Mouse (Mus musculus) megakaryocyte, adult 5-6 weeks (primary cell): ENCODE results near the gene Mpg. TPM values are rescaled to one million over a fixed set of nuclear protein-coding genes. Genes with fewer than 3 reads are reported as not detected.
A peak's percentile ranks its signal among the peaks of the same experiment; 100 is the strongest.

Experiments
- ATAC-seq: 2 replicates; pipeline ENCODE4 v1.8.0; 2016; ENCODE audit warnings: mild to moderate bottlenecking, inconsistent platforms; ENCODE audit not compliant: poor library complexity, severe bottlenecking
- total RNA-seq, 2 experiments: library from RNA; stranded (forward) in 1 of 2; stranded (reverse) in 1 of 2; fragments of 153-499, 151-499 nt in 1 of 2; fragments of 221-1000, 200-1000 nt in 1 of 2; gene quantifications; 2 replicates each; pipeline versions ENCODE4 v1.2.3 to v1.2.4; 2015 to 2017

Mpg gene
- total RNA-seq, 2 experiments from 2014 or later = 6.8 to 9.8 TPM

DNA sequence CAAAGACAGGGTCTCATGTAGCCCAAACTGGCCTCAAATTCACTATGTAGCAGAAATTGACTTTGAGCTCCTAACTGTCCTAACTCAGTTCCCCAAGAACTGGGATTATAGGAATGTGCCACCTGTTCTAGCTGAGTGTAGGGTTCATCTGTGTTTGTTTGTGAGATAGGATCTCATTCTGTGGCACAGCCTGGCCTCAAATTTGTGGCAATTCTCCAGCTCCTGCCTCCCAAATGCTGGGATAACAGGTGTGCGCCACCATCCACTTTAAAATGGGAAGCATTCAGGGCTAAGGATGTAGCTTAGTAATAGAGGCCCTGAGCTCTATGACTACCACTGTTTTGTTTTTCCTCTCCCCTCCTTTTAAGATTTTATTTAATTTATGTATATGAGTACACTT, 26.8 kb downstream of the Mpg start:
- ATAC-seq = no peak

DNA sequence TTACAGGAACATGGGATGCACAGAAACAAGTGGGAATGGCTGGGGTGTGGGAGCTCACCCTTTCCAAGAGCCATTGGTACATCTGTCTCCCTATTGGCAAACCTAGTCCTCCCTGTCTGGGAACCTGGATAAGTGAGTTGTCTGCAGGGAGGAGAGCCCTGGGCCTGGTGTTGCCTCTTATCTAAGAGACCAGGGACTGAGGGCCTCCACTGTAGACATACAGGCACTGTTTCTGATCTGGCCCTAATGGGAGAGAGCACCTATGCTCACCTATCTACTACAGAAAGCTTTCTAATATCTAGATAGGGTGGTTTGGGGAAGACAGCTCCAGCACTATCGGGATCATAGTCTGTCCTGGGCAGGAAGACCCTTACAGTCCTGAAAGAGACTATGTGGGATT, 29.8 kb downstream of the Mpg start:
- peak; percentile 30; the same call in 1 of the 2 replicates for ATAC-seq

DNA sequence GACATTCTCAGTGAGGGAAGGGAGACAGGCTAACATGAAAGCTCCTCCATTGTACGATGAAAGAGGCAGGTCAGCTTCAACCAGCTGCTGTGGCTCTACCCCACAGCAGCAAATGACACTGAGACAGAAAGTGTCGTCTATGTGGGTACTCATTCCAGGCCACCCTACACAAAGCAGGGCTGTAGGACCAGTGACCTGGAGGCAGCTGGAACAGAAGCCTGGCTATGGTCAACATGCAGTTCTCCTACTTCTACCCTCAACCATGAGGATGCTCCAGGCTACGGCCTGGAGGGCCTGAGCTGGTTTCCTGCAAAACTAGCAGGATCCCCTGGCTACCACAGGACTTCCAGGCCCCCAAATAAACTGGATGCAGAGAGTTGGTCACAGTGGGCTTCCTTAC, 30.3 kb downstream of the Mpg start:
- ATAC-seq = no peak

DNA sequence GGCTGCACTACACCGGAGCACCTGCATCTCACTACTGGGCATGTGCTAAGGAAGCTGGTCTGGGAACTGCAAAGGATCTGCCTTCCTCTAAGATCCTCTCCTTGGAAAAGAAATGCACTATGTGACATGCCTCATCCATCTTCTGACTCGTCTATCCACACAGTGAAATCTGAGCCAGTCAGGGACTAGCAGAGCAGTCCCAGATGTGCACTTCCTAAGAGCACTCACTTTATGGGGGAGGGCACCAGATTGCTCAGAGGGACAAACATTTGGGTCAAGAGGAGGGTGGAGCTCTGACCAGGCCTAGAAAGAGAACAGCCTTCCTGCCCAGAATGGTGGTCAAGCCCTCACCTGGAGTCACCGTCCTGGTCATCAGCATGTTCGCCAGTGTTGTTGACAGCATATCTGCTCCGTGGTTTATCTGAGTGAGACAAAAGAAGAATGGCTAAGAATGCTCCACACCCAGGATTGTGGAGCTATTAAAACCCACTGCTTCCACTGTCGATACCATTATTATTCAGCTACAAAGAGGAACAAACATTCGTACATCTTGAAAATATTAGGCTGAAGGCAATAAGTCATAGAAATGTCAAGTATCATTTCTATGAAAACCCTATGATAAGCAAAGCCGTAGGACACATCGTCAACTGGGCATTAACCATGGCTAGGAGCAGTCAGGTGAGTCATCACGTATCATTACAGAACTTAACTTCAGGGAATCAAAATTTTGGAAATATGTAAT, 36.5 kb downstream of the Mpg start:
- no peak for ATAC-seq

DNA sequence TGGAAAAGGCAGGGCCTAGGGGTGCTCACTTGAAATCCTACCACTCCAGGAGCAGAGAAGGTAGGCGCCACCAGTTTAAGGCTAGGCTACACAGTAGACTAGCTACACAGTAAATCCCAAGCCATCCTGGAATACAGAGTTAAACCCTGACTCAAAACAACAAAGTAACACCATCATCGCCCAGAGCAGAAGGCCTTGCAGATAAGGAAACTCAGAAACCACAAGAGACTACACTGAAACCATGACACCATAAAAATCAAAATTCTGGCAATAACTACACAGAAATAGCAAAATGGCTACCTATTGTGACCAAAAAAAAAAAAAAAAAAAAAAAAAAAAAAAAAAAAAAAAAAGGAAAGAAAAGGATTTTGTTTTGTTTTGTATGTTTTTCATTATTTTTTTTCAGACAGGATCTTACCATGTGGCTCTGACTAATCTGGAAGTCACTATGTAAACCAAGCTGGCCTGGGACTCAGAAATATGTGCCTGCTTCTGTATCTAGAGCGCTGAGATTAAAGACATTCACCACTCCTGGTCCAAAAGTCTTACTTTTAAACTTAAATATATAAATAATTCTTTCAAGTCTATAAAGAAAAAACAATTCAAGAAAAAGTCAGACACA, 38.9 kb downstream of the Mpg start:
- ATAC-seq = no peak

DNA sequence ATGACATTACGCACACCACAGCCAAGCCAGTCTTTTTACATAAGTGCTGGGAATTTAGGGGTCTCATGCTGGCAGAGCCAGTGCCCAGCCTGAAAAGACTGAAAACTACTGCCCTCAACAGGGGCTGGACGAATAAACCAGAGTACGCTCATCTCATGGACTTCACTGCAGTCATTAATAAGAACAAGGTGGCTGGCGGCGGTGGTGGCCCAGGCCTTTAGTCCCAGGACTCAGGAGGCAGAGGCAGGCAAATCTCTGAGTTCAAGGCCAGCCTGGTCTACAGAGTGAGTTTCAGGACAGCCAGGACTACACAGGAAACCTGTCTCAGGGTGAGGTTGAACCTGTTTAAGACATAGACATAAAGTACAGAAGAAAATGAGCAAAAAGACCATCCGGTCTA, 39.9 kb downstream of the Mpg start:
- no peak for ATAC-seq

DNA sequence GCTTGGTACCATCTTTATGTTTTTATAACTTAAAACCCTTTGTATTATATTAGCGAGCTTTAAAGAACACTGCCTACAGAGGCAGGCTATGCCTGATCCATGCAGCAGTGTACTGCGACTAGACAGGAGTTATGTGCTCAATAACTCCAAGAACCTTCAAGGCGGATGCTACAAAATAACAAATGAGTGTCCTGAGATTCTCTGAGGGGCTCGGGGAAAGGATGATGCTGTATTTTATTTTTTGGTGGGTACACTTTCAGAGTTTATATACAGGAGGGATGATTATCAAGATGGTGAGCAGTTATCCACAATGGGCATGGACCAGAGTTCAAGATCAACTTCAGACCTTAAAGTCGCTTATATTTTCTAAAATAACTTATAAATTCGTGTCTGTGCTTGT, 40.5 kb downstream of the Mpg start:
- no peak for ATAC-seq

DNA sequence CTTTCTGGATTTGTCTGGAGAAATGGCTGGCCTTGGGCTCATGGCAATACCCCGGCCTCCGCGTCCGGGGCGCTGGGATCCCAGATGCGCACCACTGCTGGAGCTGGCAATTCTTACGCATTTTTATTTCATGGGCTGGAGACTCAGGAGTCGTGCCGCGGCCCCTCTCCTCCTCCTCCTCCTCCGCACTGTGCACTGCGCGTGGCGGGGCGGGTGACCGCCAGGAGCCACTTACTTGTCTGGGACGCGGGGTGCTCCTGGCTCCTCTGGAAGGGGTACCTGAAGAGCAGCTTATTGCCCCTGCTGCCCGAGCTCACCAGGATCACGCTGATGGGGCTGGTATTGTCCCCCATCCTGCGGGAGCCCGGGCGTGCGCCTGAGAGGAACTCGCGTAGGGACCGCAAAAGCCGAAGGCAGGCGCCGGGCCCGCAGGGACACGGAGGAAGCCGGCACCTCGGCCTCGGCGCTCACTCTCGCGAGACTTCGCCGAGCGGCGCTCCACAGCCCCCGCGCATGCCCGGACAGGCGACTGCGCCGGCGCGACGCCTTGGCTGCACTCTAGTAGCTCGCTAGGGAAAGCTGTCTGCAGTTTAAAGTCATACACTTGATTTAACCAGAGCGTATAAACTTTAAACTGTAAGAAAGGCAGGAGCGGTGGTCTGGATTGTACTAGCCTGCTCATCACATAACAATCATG, 41.0 kb downstream of the Mpg start, which contains the start of gene Nprl3:
Nprl3 (minus strand) TSS at position 520 of the 697 bp plus-strand sequence.
- peak; percentile 95 for ATAC-seq

DNA sequence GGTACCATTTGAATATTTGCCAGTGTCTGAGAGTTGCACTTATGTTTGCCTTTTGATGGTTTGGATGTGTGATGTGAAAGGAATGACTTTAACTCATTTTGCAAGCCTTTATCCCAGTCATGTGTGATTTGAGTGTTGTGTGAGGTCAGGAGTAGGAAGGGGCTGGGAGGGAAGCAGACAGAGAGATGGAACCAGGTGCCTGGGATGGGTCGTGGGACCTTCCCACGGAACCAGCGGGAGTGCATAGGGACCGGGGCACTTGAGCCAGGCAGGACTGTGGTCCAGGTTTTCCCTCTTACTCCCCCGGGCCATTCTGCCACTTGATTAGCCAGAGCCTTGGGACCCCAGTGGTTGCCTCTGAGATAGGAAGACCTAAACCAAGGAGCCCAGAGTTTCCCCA, 41.7 kb downstream of the Mpg start:
- no peak for ATAC-seq

DNA sequence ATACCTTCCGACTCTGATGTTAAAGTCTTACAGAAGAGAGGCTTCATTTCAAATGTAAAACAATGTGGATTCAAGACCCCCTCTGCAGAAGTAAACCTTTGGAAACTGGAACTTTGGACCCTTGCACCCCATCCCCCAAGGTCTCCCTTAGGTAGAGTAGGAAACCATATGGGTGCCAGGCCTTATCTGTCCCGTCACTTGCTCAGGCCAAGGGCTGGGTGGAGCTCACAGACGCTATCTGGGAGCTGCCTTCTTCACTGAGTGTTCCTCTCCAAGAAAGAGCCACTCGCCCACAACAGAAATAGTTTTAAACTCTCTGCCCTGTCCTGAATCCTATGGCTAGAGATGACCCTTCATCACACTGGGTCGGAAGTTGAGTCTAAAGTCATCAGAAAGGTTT, 42.6 kb downstream of the Mpg start:
- ATAC-seq = no peak

DNA sequence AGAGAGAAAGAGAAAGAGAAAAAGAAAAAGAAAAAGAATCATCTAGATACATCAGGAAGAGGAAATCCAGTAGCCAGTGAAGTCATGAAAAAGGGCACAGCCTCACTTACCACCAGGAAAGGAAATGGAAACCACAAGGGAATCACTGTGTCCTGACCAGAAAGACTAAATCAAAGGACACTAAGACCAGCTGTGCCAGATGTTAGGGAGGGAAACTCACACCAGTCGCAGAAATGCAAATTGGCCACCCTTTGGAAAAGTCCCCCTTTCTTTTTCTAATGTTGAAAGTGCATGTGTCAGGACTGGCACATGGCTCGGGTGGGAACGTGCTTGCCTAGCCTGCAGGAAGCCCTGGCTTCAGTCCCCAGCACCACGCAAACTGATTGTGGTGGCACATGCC, 44.9 kb downstream of the Mpg start:
- ATAC-seq = no peak

DNA sequence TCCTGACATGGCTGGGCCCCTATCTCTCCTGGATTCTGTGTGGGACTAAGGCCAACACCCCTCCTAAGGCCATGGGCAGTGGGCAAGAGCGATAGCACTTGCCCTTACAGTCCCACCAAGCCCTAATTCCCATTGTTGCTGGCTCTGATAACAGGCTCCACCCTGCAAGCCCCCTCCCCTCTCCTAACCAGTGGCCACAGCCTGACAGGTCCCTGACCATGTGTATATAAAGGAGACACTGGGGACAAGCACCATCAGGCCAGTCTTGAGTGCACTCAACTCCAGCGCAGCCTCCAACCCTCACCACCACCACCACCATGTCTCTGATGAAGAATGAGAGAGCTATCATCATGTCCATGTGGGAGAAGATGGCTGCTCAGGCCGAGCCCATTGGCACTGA, 50.0 kb downstream of the Mpg start, which contains the start of gene Hba-x:
Hba-x (plus strand) TSS at position 54 of the 400 bp plus-strand sequence.
- ATAC-seq = no peak

DNA sequence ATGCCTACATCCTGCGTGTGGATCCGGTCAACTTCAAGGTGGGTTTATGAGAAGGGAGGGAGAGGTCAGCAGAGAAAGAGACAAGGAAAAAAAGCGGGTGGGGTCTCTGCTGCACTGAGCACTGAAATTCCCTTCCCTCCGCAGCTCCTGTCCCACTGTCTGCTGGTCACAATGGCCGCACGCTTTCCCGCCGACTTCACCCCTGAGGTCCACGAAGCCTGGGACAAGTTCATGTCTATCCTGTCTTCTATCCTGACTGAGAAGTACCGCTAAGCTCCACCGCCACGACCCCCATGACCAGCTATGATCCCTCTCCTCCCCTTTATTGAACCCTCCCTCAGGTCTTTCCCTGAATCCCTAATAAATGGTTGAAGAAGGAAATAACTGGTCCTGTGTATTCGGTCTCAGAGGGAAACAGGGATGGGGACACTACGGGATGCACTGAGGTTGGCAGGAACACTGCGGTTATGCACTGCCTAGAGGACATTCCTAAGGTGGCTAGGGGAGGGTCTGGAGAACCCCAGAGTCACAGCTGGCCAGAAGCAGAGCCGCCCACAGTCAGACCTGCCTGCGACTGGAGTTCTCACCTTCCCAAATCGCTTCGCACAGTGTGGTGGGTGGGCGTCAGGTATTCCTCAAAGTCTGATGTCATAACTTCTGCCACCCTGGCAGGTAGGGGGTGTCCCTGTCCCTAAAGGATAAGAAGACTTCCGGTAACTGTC, 51.6 kb downstream of the Mpg start:
- no peak for ATAC-seq

DNA sequence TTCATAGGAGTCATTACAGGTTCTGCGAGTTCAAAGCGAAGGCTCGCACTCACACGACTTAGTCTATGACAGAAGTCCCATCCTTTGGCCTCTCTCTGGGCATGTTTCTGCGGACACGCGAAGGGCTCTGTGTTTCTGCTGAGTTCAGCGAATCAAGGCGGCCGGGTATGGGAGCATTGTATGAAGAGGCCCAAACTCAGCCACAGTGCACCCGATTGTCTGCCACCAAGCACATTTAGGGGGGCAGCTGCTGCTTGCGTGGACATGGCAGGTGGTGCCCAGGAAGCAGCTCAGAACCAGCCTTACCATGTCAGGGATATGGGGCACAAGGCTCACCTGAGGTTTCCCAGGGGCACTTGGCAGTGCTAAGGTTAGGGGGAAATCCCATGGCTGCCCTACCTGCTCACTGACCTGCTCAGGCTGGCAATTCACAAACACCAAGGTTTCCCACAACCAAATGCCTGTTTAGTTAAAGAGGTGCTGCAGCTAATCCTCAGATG, 52.2 kb downstream of the Mpg start:
- no peak for ATAC-seq

DNA sequence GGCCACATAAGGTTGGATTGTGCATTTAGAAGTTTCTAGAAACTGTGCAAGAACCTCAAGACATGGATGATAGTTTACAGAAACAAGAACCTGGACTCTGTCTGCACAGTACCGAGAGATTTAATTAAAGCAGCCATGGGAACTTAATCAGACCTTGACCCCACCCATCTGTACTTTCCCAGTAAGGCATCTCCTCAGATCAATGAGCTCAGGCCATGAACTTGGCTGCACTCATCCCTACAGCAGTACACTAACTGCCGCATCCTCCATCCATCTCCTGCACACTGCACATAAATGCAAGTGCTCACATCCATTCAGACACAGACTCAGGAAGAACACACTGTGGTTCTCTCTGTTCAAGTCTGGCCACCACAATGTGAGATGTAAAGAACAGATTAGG, 54.3 kb downstream of the Mpg start:
- no peak for ATAC-seq

DNA sequence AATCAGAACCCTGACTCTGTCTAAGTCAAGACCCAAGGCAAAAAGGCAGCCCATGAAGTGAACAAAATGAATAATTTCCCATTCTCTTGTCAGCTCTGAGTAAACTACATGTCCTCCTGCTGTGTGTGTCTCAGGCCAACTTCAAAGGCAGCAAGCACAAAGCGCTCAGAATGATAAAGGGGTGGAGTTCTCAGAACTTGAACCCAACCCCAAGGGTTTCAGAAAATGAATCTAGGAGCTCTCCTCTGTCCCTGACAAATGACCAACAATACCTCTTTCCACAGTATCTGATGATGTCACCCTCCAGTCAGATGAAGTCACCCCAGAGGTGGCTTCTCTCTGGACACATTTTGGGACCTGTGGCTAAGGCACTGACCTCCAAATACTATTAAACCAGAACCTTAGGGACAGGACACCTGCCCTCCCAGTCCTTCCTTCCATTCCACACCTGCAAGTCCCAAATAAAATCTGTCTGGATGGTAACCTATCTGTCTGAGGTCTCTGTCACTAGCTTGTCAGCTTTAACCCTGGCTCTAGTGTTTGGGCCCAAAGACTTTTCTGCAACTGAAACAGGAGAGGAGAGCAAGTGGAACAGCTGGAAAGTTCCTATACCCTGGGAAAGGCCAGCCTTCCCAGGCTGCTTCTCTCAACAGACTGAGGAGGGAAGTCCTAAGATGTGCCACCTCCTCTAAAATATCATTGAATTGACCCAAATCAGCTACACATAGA, 55.3 kb downstream of the Mpg start:
- no peak for ATAC-seq
